Mouse (Mus musculus): Measurements from ENCODE around the gene Srsf10.

DNA sequence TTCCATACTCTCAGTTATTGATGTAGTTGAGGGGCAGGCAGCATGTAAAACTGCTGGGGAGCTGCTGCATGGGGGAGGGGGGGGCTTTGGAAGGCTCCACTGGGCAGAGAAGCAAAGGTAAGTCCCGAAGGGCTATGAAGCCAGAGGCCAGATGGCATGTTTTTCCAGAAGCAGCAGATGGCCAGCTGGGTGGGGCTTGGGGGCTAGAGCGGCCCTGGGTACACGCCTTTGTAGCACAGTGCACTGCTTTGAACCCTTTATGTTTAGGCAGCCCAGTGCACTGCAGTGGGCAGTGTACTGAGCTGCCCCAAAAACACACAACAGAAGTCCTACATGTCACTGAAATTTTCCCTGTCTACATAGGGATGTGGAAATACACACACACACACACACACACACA is 57.3 kb downstream of the Srsf10 start:
- TF ChIP-seq CTCF (IDR thresholded peaks at IDR 0.05; ENCODE audit: extremely low read depth, insufficient read depth, insufficient read length, insufficient replicate concordance) (no peak), POLR2A (IDR thresholded peaks at IDR 0.05; ENCODE audit: low read depth, low read length) (no peak)
